Mouse (Mus musculus): ENCODE measurements around the gene Dnmbp. TPM values are rescaled to one million over a fixed set of nuclear protein-coding genes. Genes with fewer than 3 reads are reported as not detected.

Gene Dnmbp
- polyA plus RNA-seq, 1 experiment from 2014 or later, result 28.0 TPM

DNA sequence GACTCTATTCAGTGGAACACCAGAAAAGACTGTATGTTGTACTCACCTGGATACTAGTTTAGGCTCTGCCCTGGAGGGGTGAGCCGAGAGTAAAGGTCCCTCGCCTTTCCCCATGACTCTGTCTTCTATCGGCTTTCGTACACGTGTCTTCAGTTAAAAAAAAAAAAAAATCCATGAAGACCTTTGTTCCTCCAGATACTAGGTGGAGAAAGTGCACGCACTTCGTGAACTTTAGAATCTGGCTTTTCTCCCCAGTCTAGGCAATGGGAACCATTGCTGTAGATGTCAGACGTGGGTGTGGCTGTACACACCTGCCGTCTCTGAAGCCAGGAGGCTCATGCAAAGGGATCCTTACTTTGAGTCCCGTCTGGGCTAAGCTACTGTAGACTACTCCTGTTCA lies 126.7 kb downstream of the Dnmbp start:
- H3K4me1 ChIP-seq (ENCODE audit: control insufficient read depth, insufficient read depth, low read length), result peaks cover 6% of the 10 kb centered on the region; the same call in 1 of the 2 replicates
- no peak overlapping the region for H3K4me3 ChIP-seq (ENCODE audit: low read depth, low read length)
- no peaks in the 10 kb centered on the region for H3K27me3 ChIP-seq (ENCODE audit: control insufficient read depth, insufficient read depth, low read length)
- no peak overlapping the region for H3K27ac ChIP-seq (ENCODE audit: low read length)
- no peaks in the 10 kb centered on the region for H3K9me3 ChIP-seq (ENCODE audit: control insufficient read depth, low read depth, low read length)
- H3K36me3 ChIP-seq (ENCODE audit: control insufficient read depth, insufficient read depth, low read length), result no peaks in the 10 kb centered on the region
- ATAC-seq (ENCODE audit: insufficient number of reproducible peaks, insufficient read depth, low FRiP score, low read depth), result no peak
- 80% methylated on average over 10 of the region's 10 CpGs for WGBS
- H3K9ac ChIP-seq (replicated peaks; ENCODE audit: low read depth, low read length), result no peak overlapping the region
- no peak overlapping the region for H3K4me2 ChIP-seq (replicated peaks; ENCODE audit: low read depth, low read length)

DNA sequence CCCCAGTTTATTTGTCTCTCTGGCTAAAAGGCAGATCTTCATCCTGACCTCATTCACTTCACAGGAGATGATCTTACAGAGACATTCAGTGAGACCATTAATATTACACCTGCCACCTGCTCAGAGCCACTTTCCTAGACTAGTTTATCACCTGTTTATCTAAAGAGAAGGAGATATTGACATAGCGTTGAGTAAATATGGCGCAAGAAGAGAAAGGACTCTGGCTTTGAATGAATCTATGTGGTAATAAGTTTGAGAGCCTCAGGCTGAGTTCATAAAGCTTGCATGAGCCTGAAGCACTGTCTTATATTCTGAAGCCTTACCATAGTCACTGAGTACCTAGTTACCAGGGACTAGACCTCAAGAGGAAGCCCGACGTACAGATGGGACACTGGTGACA lies 128.6 kb downstream of the Dnmbp start:
- Histone ChIP-seq H3K9me3 (ENCODE audit: control insufficient read depth, low read depth, low read length) (no peaks in the 10 kb centered on the region), H3K4me3 (ENCODE audit: low read depth, low read length) (no peak overlapping the region), H3K27ac (ENCODE audit: low read length) (no peak overlapping the region), H3K36me3 (ENCODE audit: control insufficient read depth, insufficient read depth, low read length) (no peaks in the 10 kb centered on the region), H3K27me3 (ENCODE audit: control insufficient read depth, insufficient read depth, low read length) (no peaks in the 10 kb centered on the region), H3K4me2 (replicated peaks; ENCODE audit: low read depth, low read length) (no peak overlapping the region), H3K4me1 (ENCODE audit: control insufficient read depth, insufficient read depth, low read length) (peaks cover 6% of the 10 kb centered on the region; the same call in 1 of the 2 replicates), H3K9ac (replicated peaks; ENCODE audit: low read depth, low read length) (no peak overlapping the region)
- no peak for ATAC-seq (ENCODE audit: insufficient number of reproducible peaks, insufficient read depth, low FRiP score, low read depth)
- WGBS, result 76% methylated on average over 4 of the region's 4 CpGs

DNA sequence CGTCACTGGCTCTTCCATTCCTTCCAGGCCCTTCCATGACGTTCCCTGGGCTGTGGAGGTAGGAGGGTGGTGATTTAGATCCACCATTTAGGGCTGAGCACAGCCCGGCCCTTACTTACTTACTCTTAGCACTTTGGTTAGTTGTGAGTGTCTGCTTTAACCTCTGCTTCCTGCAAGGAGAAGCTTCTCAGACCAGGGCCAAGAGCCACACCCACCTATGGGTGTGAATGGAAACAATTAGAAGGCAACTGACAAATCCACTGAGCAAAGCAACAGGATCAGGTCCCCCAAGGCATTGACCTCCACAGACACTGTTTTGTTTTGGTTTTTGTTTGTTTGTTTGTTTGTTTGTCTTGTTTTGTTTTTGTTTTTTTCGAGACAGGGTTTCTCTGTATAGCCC lies 130.7 kb downstream of the Dnmbp start:
- Histone ChIP-seq H3K4me1 (ENCODE audit: control insufficient read depth, insufficient read depth, low read length) (no peaks in the 10 kb centered on the region), H3K9ac (replicated peaks; ENCODE audit: low read depth, low read length) (no peak overlapping the region), H3K9me3 (ENCODE audit: control insufficient read depth, low read depth, low read length) (no peaks in the 10 kb centered on the region), H3K36me3 (ENCODE audit: control insufficient read depth, insufficient read depth, low read length) (no peaks in the 10 kb centered on the region), H3K27me3 (ENCODE audit: control insufficient read depth, insufficient read depth, low read length) (no peaks in the 10 kb centered on the region), H3K4me3 (ENCODE audit: low read depth, low read length) (no peak overlapping the region), H3K27ac (ENCODE audit: low read length) (no peak overlapping the region), H3K4me2 (replicated peaks; ENCODE audit: low read depth, low read length) (no peak overlapping the region)
- no peak for ATAC-seq (ENCODE audit: insufficient number of reproducible peaks, insufficient read depth, low FRiP score, low read depth)
- 48% methylated on average over 4 of the region's 4 CpGs for WGBS

DNA sequence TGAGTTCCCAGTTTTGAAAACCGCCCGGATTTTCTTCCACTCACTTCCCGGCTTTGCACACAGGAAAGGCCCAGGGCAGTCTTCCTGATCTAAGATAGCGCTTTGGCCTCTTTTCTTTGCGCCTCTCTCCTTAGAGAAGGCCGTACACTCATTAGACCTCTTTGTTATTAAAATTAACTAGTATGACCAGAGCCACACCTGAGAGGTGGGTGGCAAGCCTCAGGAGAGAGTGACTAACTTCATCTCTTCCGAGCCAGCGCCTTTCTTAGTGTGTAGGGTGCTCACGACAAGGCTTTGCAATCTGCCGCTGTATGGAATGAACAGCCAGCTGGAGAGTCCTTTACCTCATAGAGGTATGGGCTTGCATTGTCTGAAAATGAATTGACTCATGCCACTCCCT lies 136.1 kb downstream of the Dnmbp start:
- Histone ChIP-seq H3K27me3 (ENCODE audit: control insufficient read depth, insufficient read depth, low read length) (no peaks in the 10 kb centered on the region), H3K4me1 (ENCODE audit: control insufficient read depth, insufficient read depth, low read length) (no peaks in the 10 kb centered on the region), H3K27ac (ENCODE audit: low read length) (no peak overlapping the region), H3K4me3 (ENCODE audit: low read depth, low read length) (no peak overlapping the region), H3K36me3 (ENCODE audit: control insufficient read depth, insufficient read depth, low read length) (no peaks in the 10 kb centered on the region), H3K9ac (replicated peaks; ENCODE audit: low read depth, low read length) (no peak overlapping the region), H3K4me2 (replicated peaks; ENCODE audit: low read depth, low read length) (no peak overlapping the region), H3K9me3 (ENCODE audit: control insufficient read depth, low read depth, low read length) (no peaks in the 10 kb centered on the region)
- ATAC-seq (ENCODE audit: insufficient number of reproducible peaks, insufficient read depth, low FRiP score, low read depth), result no peak
- WGBS, result 78% methylated on average over 10 of the region's 10 CpGs

DNA sequence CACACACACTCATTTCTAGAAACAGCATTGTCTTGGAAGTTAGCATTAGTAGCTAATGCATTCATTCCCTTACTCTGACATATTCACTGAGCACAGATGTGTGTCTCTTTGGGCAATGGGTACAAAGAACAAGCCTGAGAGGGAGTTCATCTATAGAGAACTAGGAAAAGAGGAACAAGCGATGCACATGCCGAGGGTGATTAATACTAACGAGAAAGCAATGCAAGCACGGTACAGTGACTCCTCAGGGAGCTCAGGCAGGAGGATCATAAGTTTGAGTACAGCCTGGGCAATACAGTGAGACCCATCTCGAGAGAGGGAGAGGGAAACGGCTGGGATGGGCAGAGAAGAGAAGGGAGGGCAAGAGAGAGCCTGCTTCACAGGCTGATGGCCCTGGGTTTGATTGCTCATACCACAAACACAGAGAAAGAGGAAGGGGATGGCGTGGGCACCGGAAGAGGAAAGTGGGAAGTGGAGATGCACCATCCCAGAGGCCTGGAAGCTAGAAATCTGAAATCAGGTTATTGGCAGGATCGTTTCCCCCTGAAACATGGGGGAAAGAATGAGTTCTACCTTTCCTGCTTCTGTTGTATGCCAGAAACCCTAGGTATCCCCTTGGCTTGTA lies 138.5 kb downstream of the Dnmbp start:
- Histone ChIP-seq H3K27me3 (ENCODE audit: control insufficient read depth, insufficient read depth, low read length) (no peaks in the 10 kb centered on the region), H3K9ac (replicated peaks; ENCODE audit: low read depth, low read length) (no peak overlapping the region), H3K36me3 (ENCODE audit: control insufficient read depth, insufficient read depth, low read length) (no peaks in the 10 kb centered on the region), H3K9me3 (ENCODE audit: control insufficient read depth, low read depth, low read length) (no peaks in the 10 kb centered on the region), H3K27ac (ENCODE audit: low read length) (no peak overlapping the region), H3K4me3 (ENCODE audit: low read depth, low read length) (no peak overlapping the region), H3K4me1 (ENCODE audit: control insufficient read depth, insufficient read depth, low read length) (no peaks in the 10 kb centered on the region), H3K4me2 (replicated peaks; ENCODE audit: low read depth, low read length) (no peak overlapping the region)
- 82% methylated on average over 9 of the region's 9 CpGs for WGBS
- ATAC-seq (ENCODE audit: insufficient number of reproducible peaks, insufficient read depth, low FRiP score, low read depth), result no peak

DNA sequence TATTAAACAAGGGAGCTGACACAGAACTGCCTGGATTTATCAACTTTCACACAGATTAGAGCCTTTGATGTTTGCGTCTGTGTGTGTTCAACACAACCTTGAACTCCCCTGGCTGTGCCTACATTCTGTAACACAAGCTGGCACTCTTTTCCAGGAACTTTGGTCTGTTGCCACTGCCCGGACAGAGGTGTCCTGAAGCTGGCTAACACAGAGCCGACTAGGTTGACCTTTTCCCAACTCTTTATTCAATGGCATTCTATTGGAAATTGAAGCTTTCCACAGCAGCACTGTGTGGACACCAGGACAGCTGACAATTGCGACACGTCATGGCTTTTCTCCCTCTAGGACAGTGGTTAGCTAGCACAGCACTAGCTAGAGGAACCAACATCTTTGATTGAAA lies 142.8 kb downstream of the Dnmbp start:
- Histone ChIP-seq H3K27ac (ENCODE audit: low read length) (no peak overlapping the region), H3K9ac (replicated peaks; ENCODE audit: low read depth, low read length) (no peak overlapping the region), H3K4me1 (ENCODE audit: control insufficient read depth, insufficient read depth, low read length) (no peaks in the 10 kb centered on the region), H3K27me3 (ENCODE audit: control insufficient read depth, insufficient read depth, low read length) (no peaks in the 10 kb centered on the region), H3K36me3 (ENCODE audit: control insufficient read depth, insufficient read depth, low read length) (no peaks in the 10 kb centered on the region), H3K4me2 (replicated peaks; ENCODE audit: low read depth, low read length) (no peak overlapping the region), H3K4me3 (ENCODE audit: low read depth, low read length) (no peak overlapping the region), H3K9me3 (ENCODE audit: control insufficient read depth, low read depth, low read length) (no peaks in the 10 kb centered on the region)
- no peak for ATAC-seq (ENCODE audit: insufficient number of reproducible peaks, insufficient read depth, low FRiP score, low read depth)
- WGBS, result 70% methylated on average over 5 of the region's 5 CpGs

Other genes starting within 250 kb of the Dnmbp start
- gene Cutc, start 187.2 kb downstream of the Dnmbp start, polyA plus RNA-seq (2014; fragmentation: Nextera tagmentation; extraction: Ambion mirVana), result 14.8 and 15.5 TPM in 2 replicates
- gene Cox15, start 187.2 kb downstream of the Dnmbp start, polyA plus RNA-seq (2014; fragmentation: Nextera tagmentation; extraction: Ambion mirVana), result 7.6 and 9.2 TPM in 2 replicates
- gene Abcc2, start 158.0 kb downstream of the Dnmbp start, polyA plus RNA-seq (2014; fragmentation: Nextera tagmentation; extraction: Ambion mirVana), result 0.13 TPM in 2 replicates
- gene Cpn1, start 46.4 kb upstream of the Dnmbp start, polyA plus RNA-seq (2014; fragmentation: Nextera tagmentation; extraction: Ambion mirVana), result 46.3 and 54.7 TPM in 2 replicates
- gene Cyp2c23, start 89.0 kb upstream of the Dnmbp start, polyA plus RNA-seq (2014; fragmentation: Nextera tagmentation; extraction: Ambion mirVana), result 1.7 TPM in 2 replicates
- gene Erlin1, start 129.6 kb upstream of the Dnmbp start, polyA plus RNA-seq (2014; fragmentation: Nextera tagmentation; extraction: Ambion mirVana), result 38.9 and 42.7 TPM in 2 replicates
- gene Chuk, start 167.3 kb upstream of the Dnmbp start, polyA plus RNA-seq (2014; fragmentation: Nextera tagmentation; extraction: Ambion mirVana), result 44.8 and 45.9 TPM in 2 replicates
- gene Cwf19l1, start 195.7 kb upstream of the Dnmbp start, polyA plus RNA-seq (2014; fragmentation: Nextera tagmentation; extraction: Ambion mirVana), result 30.6 TPM in 2 replicates
- gene Bloc1s2, start 206.3 kb upstream of the Dnmbp start, polyA plus RNA-seq (2014; fragmentation: Nextera tagmentation; extraction: Ambion mirVana), result 86.5 and 90.1 TPM in 2 replicates

Data from stomach, embryonic 14.5 days (tissue).